ENCODE assay signal across 19 mouse cellular contexts in the genomic region with DNA sequence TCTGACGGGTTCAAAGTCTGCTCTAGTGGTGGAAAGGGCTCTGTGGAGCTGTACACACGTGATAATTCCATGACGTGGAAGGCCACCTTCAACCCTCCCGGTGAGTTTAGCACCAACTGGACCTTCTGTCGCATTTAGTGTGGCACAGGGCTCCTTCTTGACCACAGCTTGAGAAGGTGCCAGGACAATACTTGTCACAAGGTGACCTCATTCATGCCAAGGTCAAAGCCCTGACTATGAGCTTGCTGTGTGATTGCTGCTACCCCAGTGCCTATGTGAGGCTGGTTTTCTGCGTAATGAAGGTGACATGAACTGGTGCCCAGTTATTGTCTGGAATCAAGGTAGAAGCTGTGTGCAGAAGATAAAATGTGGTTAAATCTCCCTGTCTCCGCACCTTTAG. TPM values are rescaled to one million over a fixed set of nuclear protein-coding genes. Genes with fewer than 3 reads are reported as not detected.
"Had no signal": no experiment of that assay in that cellular context is flagged by ENCODE, and none has a peak within 500 bp of the region (broad histone marks: within the 10 kb centered on the region; RNA-seq: fewer than 3 reads in every experiment).

No protein-coding gene starts in this region.

- H3K4me3 ChIP-seq: midbrain, embryonic 10.5 days; midbrain, embryonic 12.5 days; myocyte; neural tube, embryonic 13.5 days; neural tube, embryonic 15.5 days; stomach, embryonic 15.5 days had no signal

- H3K36me3 ChIP-seq: midbrain, embryonic 10.5 days; midbrain, embryonic 12.5 days; neural tube, embryonic 13.5 days; neural tube, embryonic 15.5 days; stomach, embryonic 15.5 days had no signal

- H3K4me1 ChIP-seq: stomach, embryonic 15.5 days had no signal

- H3K27me3 ChIP-seq: midbrain, embryonic 12.5 days; neural tube, embryonic 13.5 days; neural tube, embryonic 15.5 days; stomach, embryonic 15.5 days had no signal

- H3K27ac ChIP-seq: midbrain, embryonic 10.5 days; midbrain, embryonic 12.5 days; neural tube, embryonic 13.5 days; neural tube, embryonic 15.5 days; stomach, embryonic 15.5 days; stomach, postnatal 0 days had no signal

- DNase-seq: lung, adult 18-20 months; lung, embryonic 14.5 days; lung, postnatal 10 days; lung, postnatal 4 days; midbrain, embryonic 14.5 days; retina, postnatal 1 day; right cerebral cortex, postnatal 25 days; right cerebral cortex, postnatal 4 days; thymus, adult 2 months; thymus, postnatal 25 days; thymus, postnatal 4 days had no signal

- H3K9me3 ChIP-seq: midbrain, embryonic 10.5 days; midbrain, embryonic 12.5 days; neural tube, embryonic 13.5 days; neural tube, embryonic 15.5 days; stomach, embryonic 15.5 days had no signal

RNA-seq across cellular contexts. Expression of a gene that starts 25.9 kb away (rescaled TPM):
- total RNA-seq: megakaryocyte, adult 5-6 weeks had no signal
